Mouse (Mus musculus): ENCODE measurements around the gene Fhit. TPM values are rescaled to one million over a fixed set of nuclear protein-coding genes. Genes with fewer than 3 reads are reported as not detected.

Fhit gene
- polyA plus RNA-seq, 1 experiment from 2014 or later, result 1.7 TPM

- no peak for TF ChIP-seq CTCF (IDR thresholded peaks at IDR 0.05)
- in situ Hi-C loops (cut with MboI; ENCODE audit: low pct_unique_long_range_greater_than_20kb), result no loop called here
- POLR2A ChIA-PET, result no interaction called here
- ATAC-seq (no peak), DNase-seq (ENCODE audit: low read depth, low spot score) (no peak)
- H3K27me3 ChIP-seq, result no peaks in the 10 kb centered on the region
- CTCF ChIA-PET, result no interaction called here
Measured at GRCm38 (mm10) chr14:10436193-10436592, 725.6 kb downstream of the Fhit start.

GRCm38 (mm10) chr14:10432502-10432901, 729.3 kb downstream of the Fhit start:
- in situ Hi-C loops (cut with MboI; ENCODE audit: low pct_unique_long_range_greater_than_20kb), result no loop called here
- CTCF ChIA-PET, result no interaction called here
- DNase-seq (ENCODE audit: low read depth, low spot score) (no peak), ATAC-seq (no peak)
- H3K27me3 ChIP-seq, result peaks cover 4% of the 10 kb centered on the region
- no peak for TF ChIP-seq CTCF (IDR thresholded peaks at IDR 0.05)
- POLR2A ChIA-PET, result interaction anchor here (0.6 kb wide), 1 partner anchor 54 kb away, joined by 3 read pairs; no protein-coding TSS in a partner anchor

GRCm38 (mm10) chr14:10430396-10431000, 731.3 kb downstream of the Fhit start:
- no peak for TF ChIP-seq CTCF (IDR thresholded peaks at IDR 0.05)
- DNase-seq (ENCODE audit: low read depth, low spot score) (no peak), ATAC-seq (no peak)
- H3K27me3 ChIP-seq, result peaks cover 4% of the 10 kb centered on the region
- POLR2A ChIA-PET, result no interaction called here
- in situ Hi-C loops (cut with MboI; ENCODE audit: low pct_unique_long_range_greater_than_20kb), result no loop called here
- CTCF ChIA-PET, result no interaction called here

- ChIA-PET CTCF (no interaction called here), POLR2A (no interaction called here)
- ATAC-seq (no peak), DNase-seq (ENCODE audit: low read depth, low spot score) (no peak)
- in situ Hi-C loops (cut with MboI; ENCODE audit: low pct_unique_long_range_greater_than_20kb), result no loop called here
- TF ChIP-seq CTCF (IDR thresholded peaks at IDR 0.05), result no peak
- H3K27me3 ChIP-seq, result no peaks in the 10 kb centered on the region
Measured at GRCm38 (mm10) chr14:10423499-10423898, 738.3 kb downstream of the Fhit start.

- in situ Hi-C loops (cut with MboI; ENCODE audit: low pct_unique_long_range_greater_than_20kb), result no loop called here
- no peak for ATAC-seq
Measured at GRCm38 (mm10) chr14:10422261-10422660, 739.6 kb downstream of the Fhit start.

GRCm38 (mm10) chr14:10415068-10415467, 746.8 kb downstream of the Fhit start:
- ATAC-seq, result no peak
- in situ Hi-C loops (cut with MboI; ENCODE audit: low pct_unique_long_range_greater_than_20kb), result no loop called here
- POLR2A ChIA-PET, result no interaction called here
- CTCF ChIA-PET, result interaction anchor here (1.1 to 1.2 kb wide), 2 partner anchors 15 to 37 kb away, joined by 3 read pairs; no protein-coding TSS in a partner anchor
- no peak for DNase-seq (ENCODE audit: low read depth, low spot score)
- no peak for TF ChIP-seq CTCF (IDR thresholded peaks at IDR 0.05)
- no peaks in the 10 kb centered on the region for H3K27me3 ChIP-seq

More at GRCm38 (mm10) chr14:10422261-10422660, 739.6 kb downstream of the Fhit start:
- DNase-seq (ENCODE audit: low read depth, low spot score), result no peak
- ChIA-PET POLR2A (no interaction called here), CTCF (no interaction called here)
- H3K27me3 ChIP-seq, result no peaks in the 10 kb centered on the region
- no peak for TF ChIP-seq CTCF (IDR thresholded peaks at IDR 0.05)

GRCm38 (mm10) chr14:10409306-10409962, 752.4 kb downstream of the Fhit start:
- no peak for DNase-seq (ENCODE audit: low read depth, low spot score)
- ChIA-PET CTCF (no interaction called here), POLR2A (no interaction called here)
- ATAC-seq, result no peak
- no peaks in the 10 kb centered on the region for H3K27me3 ChIP-seq
- no peak for TF ChIP-seq CTCF (IDR thresholded peaks at IDR 0.05)
- in situ Hi-C loops (cut with MboI; ENCODE audit: low pct_unique_long_range_greater_than_20kb), result no loop called here

- no peaks in the 10 kb centered on the region for H3K27me3 ChIP-seq
- ChIA-PET POLR2A (no interaction called here), CTCF (no interaction called here)
- no peak for TF ChIP-seq CTCF (IDR thresholded peaks at IDR 0.05)
- in situ Hi-C loops (cut with MboI; ENCODE audit: low pct_unique_long_range_greater_than_20kb), result no loop called here
- DNase-seq (ENCODE audit: low read depth, low spot score) (no peak), ATAC-seq (no peak)
Measured at GRCm38 (mm10) chr14:10405346-10405745, 756.5 kb downstream of the Fhit start.

GRCm38 (mm10) chr14:10367783-10368680, 793.8 kb downstream of the Fhit start:
- CTCF ChIA-PET, result interaction anchor here (1.0 kb wide), 1 partner anchor 53 kb away, joined by 3 read pairs; no protein-coding TSS in a partner anchor
- H3K27me3 ChIP-seq, result no peaks in the 10 kb centered on the region
- DNase-seq (ENCODE audit: low read depth, low spot score) (peak; percentile 64), ATAC-seq (peak; percentile 89)
- in situ Hi-C loops (cut with MboI; ENCODE audit: low pct_unique_long_range_greater_than_20kb), result no loop called here
- POLR2A ChIA-PET, result interaction anchor here (0.6 kb wide), 2 partner anchors 24 to 479 kb away, joined by 3 read pairs; no protein-coding TSS in a partner anchor
- no peak for TF ChIP-seq CTCF (IDR thresholded peaks at IDR 0.05)

- in situ Hi-C loops (cut with MboI; ENCODE audit: low pct_unique_long_range_greater_than_20kb), result no loop called here
- ATAC-seq (no peak), DNase-seq (ENCODE audit: low read depth, low spot score) (no peak)
- H3K27me3 ChIP-seq, result no peaks in the 10 kb centered on the region
- ChIA-PET CTCF (no interaction called here), POLR2A (no interaction called here)
- no peak for TF ChIP-seq CTCF (IDR thresholded peaks at IDR 0.05)
Measured at GRCm38 (mm10) chr14:10366808-10367207, 795.0 kb downstream of the Fhit start.

- ATAC-seq, result no peak
- CTCF ChIA-PET, result interaction anchor here (1.1 kb wide), 1 partner anchor 10 kb away, joined by 3 read pairs; no protein-coding TSS in a partner anchor
- DNase-seq (ENCODE audit: low read depth, low spot score), result no peak
- POLR2A ChIA-PET, result no interaction called here
- in situ Hi-C loops (cut with MboI; ENCODE audit: low pct_unique_long_range_greater_than_20kb), result no loop called here
- TF ChIP-seq CTCF (IDR thresholded peaks at IDR 0.05), result no peak
- no peaks in the 10 kb centered on the region for H3K27me3 ChIP-seq
Measured at GRCm38 (mm10) chr14:10364281-10364680, 797.6 kb downstream of the Fhit start.

Data from Patski (cell line).